Mouse (Mus musculus): ENCODE measurements at regions not wholly inside any gene's neighbourhood (a gene's known extent, or its start where the extent isn't known, plus 50 kb on each side); places are given as distances from the start of the nearest gene placed in this dataset.
"Not testable (repeated sequence)": the region's sequence is repeated elsewhere in the genome, so short reads cannot be mapped to it uniquely, and the experiment has no call there.

DNA sequence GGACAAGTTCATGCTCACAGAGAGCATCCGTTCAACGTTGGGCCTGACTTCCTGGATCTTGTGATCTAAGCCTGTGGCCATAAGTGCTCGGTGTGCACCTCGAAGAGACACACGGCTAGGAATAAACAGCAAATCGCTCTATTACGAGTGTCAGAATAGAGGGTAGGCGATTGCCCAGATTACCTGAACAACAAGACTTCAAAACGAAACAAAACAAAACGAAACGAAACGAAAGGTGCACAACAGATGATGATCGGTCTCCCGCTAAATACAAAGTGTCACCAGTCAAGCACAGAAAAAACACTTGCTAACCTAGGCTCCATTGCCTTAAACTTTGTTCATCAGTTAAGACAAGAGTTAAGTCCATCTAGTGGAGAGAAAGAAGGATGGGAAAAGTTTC is 67.4 kb downstream of the Pdia4 start:
- not testable (repeated sequence) for H3K4me1 ChIP-seq (replicated peaks; ENCODE audit: low read depth, low read length); H3K36me3 ChIP-seq (ENCODE audit: insufficient read depth, low read length); H3K27me3 ChIP-seq (ENCODE audit: insufficient read depth, low read length); H3K9me3 ChIP-seq (ENCODE audit: low read length); H3K4me3 ChIP-seq (replicated peaks; ENCODE audit: low read length)

DNA sequence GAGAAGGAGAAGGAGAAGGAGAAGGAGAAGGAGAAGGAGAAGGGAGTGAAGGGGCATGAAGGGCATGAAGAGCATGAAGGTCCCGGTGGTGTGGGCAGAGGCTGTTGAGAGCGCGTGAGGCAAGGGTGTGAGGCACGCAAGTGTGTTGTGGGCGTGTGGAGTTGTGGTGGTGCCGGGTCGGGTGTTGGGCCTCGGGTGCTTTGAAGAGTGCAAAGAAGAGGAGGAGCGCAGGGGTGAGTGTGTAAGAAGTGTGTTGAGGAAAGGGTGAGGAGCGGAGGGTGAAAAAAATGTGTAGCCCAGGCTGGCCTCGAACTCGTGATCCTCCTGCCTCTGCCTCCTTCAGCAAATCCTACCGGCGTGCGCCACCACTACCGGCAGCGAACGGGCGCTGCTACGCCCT is 69.4 kb downstream of the Pdia4 start:
- H3K36me3 ChIP-seq (ENCODE audit: insufficient read depth, low read length); H3K4me1 ChIP-seq (replicated peaks; ENCODE audit: low read depth, low read length); H3K4me3 ChIP-seq (replicated peaks; ENCODE audit: low read length); H3K9me3 ChIP-seq (ENCODE audit: low read length); H3K27me3 ChIP-seq (ENCODE audit: insufficient read depth, low read length): not testable (repeated sequence)

DNA sequence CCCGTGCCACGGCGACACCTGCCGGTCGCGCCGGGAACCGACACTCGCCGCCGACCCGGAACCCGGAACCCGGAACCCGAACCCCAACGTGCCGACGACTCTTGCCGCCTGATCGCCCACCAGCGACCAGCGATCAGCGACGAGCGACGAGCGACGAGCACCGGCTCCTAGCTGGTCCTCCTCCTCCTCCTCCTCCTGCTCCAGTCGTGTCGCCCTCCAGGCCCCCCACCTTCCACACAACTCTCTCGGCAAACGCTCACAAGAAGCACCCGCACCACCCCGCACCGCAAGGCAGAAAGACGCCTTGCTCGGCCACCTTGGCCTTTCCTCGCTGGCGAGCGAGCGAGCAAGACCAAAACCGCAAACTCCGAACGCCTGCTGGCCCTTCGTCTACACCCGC is 73.0 kb downstream of the Pdia4 start:
- not testable (repeated sequence) for H3K36me3 ChIP-seq (ENCODE audit: insufficient read depth, low read length); H3K9me3 ChIP-seq (ENCODE audit: low read length); H3K4me1 ChIP-seq (replicated peaks; ENCODE audit: low read depth, low read length); H3K27me3 ChIP-seq (ENCODE audit: insufficient read depth, low read length)
- peak overlapping the region; percentile 57 for H3K4me3 ChIP-seq (replicated peaks; ENCODE audit: low read length)

DNA sequence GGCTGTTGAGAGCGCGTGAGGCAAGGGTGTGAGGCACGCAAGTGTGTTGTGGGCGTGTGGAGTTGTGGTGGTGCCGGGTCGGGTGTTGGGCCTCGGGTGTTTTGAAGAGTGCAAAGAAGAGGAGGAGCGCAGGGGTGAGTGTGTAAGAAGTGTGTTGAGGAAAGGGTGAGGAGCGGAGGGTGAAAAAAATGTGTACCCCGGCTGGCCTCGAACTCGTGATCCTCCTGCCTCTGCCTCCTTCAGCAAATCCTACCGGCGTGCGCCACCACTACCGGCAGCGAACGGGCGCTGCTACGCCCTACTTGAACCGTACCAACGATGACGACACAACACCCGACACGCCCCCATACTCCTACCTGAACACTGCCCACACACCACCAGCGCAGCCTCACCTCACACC is 73.5 kb downstream of the Pdia4 start:
- not testable (repeated sequence) for H3K4me1 ChIP-seq (replicated peaks; ENCODE audit: low read depth, low read length); H3K36me3 ChIP-seq (ENCODE audit: insufficient read depth, low read length); H3K9me3 ChIP-seq (ENCODE audit: low read length); H3K4me3 ChIP-seq (replicated peaks; ENCODE audit: low read length); H3K27me3 ChIP-seq (ENCODE audit: insufficient read depth, low read length)

DNA sequence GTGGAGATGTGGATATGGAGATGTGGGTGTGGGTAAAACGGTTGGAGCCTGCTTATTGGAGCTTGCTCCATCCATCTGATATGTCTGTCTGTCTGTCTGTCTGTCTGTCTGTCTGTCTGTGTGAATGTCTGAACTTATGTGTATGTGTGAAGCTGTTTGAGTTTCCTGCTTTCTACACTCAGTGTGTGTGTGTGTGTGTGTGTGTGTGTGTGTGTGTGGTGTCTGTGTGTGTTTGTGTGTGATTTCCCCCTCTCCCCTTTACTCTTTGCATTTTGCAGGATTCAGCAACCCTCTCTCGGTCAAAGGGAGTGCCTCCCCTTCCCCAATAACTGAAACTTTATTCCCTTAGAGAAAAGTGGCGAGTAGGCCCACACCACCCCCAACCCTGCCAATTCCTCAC is 75.3 kb downstream of the Pdia4 start:
- not testable (repeated sequence) for H3K9me3 ChIP-seq (ENCODE audit: low read length); H3K4me3 ChIP-seq (replicated peaks; ENCODE audit: low read length); H3K4me1 ChIP-seq (replicated peaks; ENCODE audit: low read depth, low read length); H3K27me3 ChIP-seq (ENCODE audit: insufficient read depth, low read length); H3K36me3 ChIP-seq (ENCODE audit: insufficient read depth, low read length)

All from E14TG2a.4 (cell line).